Mouse (Mus musculus) right cerebral cortex, postnatal 14 days (tissue): ENCODE measurements around the gene Brd2.

Experiments
- DNase-seq: peaks from one replicate; pipeline ENCODE4 v3.0.0; 2022

The Brd2 gene

DNA sequence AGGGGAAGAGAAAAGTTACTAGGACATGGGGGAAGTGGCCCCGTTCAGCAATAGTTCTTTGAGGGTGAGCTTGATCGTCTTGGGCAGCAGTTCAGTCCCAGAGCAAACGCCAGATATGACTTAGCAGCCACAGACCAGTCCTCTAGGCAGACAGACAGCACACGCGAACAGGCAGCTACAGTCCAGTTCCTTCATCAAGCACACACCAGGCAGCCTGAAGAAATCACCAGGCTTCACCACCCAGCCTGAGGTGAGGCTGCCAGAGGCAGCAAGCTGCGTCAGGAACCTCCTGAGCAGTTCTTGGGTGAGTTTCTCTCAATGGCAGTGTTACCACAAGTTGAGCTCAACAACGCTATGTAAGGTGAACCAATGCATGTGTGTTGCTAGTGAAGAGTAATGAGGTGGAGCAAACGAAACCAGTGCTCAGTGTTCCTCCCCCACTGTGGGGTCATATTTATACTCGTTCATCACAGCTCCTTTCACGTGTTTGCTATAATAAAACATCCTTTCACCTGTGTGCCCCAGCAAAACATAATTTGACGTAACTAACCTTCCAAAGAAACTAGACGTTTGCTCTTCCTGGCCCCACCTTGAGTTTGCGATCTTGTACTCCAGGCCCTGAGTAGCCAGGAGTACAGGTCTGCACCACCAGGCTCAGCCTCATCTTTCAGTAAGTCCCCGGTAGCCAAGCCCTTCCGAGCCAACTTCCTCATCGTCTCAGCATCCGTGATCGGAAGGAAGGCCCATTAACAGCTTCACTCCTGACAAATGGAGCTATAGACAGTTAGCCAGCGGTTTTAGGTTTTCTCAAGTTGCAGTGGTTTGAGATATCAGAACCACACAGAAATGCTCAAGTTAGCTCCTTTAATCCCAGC, 7.9 kb upstream of the Brd2 start:
- DNase-seq = no peak

DNA sequence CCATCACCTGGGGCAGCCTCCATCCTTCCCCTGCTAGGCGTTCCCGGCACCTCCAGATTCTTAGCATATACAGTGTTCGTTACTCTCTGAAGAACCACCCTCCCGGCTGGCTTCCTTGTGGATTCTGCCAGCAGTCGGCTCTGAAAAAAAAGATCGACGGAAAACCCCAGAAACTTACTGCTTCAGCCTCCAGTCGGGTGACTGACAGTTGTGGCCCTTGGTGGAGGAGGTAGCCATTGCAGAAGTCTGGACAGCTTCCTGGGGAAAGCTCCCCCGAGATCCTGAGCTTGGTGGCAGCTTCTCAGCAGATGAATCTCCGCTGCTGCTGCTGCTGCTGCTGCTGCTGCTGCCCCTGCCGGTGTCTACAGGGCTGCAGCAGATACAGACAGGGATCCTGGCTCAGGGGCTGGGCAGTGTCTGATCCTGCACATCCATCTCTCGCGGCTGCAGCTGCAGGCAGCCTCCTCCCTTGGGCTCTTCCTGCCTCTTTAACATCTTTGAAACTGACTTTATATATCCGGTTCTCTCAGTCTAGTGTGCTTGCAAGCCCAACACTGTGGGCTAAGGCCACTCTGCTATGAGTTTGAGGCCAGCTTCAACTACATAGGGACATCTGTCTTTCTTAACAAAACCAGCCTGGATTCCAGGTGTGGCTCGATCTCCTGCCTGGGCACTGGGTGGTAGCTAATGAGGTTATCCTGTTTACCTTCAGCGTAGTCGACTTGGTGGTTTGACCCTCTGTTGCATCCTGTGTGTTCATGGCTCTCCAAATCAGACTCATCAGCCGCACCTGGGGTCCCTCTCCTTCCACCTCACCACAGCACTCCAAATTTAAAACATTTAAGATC, 6.7 kb upstream of the Brd2 start:
- no peak for DNase-seq

DNA sequence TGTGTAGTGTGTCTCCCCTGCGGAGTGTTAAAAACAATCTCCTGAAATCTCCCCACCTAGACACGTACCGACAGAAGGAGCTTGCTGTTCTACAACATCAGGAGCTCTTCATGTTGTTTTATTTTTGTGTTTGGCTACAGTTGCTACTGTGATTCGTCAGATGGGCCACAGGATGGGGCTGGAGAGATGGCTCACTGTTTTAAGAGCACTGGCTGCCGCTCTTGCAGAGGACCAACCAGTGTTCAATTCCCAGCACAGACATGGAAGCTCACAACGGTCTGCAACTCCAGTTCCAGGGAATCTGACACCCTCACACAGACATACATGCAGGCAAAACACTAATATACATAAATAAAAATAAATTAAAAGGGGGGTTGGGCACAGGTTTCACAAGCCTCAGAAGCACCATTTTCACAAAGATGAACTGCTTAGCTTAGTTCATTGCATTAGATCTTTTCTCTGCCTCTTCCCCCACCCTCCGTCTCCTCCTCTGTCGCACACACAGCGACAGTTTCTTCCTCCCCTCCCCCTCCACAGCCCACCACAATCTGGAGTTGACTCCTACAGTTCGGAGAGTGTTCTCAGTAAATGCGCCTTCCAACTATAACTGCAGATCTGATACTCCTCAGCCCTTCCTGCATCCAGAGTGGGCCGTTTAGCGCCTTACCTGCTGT, 6.0 kb upstream of the Brd2 start:
- peak; percentile 66 for DNase-seq

GRCm38 (mm10) chr17:34127475-34127874, 5.0 kb upstream of the Brd2 start:
- DNase-seq = peak; percentile 57

DNA sequence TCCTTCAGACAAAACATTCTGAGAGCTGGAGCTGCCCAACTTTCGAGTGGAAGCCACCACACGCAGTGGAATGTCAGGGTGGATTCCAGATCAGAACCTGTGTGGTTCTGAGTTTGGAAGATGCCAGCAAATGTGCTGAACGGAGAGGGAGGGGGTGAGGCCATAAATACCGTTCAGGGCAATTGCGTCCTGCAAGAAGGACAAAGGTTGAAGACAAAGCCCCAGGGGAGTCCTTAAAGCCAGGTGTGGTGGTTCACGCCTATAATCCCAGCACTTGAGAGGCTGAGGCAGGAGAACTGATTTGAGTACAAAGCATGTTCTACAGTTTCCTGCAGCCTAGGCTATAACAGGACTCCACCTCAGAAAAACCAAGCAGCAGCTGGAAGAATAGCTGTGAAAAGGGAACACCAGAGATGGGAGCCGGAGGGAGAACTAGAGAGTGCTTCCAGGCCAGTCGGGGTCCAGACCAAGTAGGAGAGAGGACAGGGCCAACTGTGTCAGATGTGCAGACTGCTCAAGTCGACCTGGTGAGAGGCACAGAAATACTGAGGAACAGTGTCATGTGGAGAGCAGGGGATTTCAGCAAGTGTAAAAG, 4.5 kb upstream of the Brd2 start:
- DNase-seq = no peak

- DNase-seq = no peak
These were observed 2.2 kb upstream of the Brd2 start for GRCm38 (mm10) chr17:34124649-34125048.

- DNase-seq = no peak
These were observed 1.1 kb upstream of the Brd2 start for GRCm38 (mm10) chr17:34123518-34123917.

DNA sequence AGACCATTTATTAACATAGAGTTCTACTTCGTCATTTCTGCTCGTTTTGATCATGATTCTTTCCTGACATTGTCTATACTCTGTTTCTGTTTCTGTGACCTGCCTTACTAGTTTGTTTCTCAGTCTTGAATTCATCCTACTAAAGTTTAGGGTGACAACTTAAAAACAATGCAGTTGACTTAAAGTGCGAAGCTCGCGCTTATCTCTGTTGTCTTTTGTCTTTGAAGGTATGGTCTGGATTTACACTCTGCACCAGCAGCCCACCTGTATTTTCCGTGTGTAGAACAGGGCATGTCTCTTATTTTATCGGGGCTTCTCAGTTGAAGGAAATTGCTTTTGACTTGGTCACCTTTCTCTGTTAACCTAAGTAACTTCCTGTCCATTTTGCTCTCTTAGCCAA, 677 bp upstream of the Brd2 start:
- DNase-seq = no peak

DNA sequence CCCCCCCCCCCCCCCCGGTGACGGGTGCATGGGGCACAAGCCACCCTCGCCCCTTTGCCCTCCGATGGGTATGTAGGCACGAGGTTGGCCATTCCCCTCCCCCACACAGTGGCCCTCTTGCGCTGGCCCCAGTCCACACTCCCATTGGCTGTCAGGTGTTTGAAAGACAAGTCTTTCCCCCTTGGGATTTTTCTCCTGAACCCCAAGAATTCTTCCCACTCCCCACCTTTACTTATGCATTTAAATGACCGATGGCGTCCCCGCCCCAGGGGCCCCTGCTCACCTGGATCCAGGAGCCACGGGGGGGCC, 601 bp downstream of the Brd2 start:
- DNase-seq = peak; percentile 68

- DNase-seq = peak; percentile 79
These were observed 1.1 kb downstream of the Brd2 start for GRCm38 (mm10) chr17:34121172-34121878.

GRCm38 (mm10) chr17:34120814-34121171, 1.6 kb downstream of the Brd2 start:
- DNase-seq = peak; percentile 75

- peak; percentile 91 for DNase-seq
These were observed 2.2 kb downstream of the Brd2 start for GRCm38 (mm10) chr17:34120180-34120723.

DNA sequence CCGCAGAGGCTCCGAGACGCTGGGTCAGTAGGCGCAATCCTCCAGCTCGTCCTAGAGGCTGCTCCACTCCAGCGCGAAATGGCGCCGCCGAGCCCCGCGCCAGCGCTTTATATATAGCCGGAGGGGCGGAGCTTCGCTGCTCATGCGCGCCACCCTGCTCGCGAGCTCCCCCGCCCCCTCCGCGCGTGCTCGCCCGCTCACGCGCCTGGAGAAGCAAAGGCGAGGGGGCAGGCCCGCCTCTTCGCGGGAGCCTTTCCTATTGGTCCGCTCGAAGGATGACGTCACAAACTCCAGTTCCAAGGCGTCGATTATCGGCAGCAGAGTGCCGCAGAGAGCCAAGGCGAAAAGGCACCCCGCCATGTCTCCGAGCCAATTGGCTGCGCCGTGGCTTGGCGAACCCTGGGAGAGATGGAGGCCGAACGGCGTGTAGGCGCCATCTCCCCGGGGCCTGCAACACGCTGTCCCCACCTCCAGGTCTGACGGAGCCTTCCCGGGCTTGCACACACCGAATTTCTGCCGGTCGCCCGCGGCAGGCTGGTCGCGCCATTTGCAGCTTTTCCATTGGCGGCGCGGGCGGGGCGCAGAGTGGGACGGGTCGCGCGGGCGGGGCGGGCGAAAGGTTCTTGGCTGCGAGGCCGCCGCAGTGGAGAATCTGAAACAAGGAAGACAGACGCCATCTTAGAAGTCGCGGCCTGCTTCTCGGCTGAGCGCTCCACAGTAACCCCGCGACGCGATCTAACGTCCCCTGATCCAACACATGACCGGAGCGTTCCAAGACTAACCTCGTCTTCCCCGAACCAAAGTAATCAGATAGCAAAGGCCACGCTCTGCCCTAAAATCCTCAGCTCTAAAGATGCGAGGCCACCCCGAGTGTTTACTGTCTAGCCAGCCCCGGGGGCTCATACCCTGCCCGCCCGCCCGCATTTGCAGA, 2.9 kb downstream of the Brd2 start, which contains the start of gene H2-DMa:
Gene H2-DMa (plus strand): TSS at position 293 of the 931 bp plus-strand sequence.
- DNase-seq = peak; percentile 97

DNA sequence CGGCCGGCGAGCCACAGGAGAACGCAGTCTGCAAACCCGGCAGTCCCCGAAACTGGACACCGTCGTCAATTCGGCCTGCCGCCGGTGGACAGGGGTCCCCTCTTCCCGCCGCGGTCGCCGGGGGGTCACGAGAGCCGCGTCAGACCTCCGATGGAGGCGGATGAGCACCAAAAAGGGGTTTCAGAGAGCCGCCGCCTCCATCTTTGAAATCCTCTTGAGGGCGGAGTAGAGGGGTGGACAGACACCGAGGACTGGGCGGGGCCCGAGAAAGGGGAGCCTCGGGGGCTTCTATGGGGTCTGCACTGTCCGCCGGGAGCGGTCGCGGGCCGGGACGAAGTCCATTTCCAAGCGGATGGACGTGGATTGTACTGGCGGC, 3.6 kb downstream of the Brd2 start:
- no peak for DNase-seq

DNA sequence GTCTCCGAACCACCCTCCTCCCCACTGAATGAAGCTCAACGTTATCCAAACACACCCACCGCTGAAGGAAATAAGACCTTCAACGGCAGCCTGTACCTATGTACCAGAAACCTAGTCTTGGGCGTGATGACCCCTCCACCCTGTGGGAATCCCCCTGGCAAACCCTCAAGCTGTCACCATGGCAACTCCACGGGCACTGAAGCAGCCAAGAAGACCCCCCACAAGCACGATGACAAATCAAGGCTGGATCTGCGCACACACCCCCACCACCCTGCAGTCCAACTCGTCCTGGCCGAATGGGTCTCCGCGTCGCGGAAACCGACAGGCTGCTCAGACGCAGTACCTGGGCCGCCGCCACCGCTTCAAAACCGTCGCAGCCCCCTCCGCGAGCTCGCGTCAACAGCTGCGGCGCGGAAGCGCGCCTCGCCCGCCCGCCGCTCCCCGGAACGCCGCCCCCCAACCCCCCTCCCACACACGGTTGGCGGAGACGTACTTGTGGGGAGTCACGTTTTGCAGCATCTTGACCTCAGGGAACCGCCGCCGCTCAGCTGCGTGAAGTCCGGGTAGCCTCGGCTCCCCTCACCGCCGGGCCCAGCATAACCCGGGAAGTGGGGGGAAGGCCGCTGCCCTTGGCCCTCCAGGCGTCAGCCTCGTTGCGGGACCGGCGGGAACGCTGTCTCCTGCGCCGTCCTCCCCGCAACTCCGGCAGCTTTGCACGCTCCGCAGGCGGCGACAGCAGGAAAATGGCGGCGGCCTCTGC, 4.1 kb downstream of the Brd2 start:
- DNase-seq = peak; percentile 62

DNA sequence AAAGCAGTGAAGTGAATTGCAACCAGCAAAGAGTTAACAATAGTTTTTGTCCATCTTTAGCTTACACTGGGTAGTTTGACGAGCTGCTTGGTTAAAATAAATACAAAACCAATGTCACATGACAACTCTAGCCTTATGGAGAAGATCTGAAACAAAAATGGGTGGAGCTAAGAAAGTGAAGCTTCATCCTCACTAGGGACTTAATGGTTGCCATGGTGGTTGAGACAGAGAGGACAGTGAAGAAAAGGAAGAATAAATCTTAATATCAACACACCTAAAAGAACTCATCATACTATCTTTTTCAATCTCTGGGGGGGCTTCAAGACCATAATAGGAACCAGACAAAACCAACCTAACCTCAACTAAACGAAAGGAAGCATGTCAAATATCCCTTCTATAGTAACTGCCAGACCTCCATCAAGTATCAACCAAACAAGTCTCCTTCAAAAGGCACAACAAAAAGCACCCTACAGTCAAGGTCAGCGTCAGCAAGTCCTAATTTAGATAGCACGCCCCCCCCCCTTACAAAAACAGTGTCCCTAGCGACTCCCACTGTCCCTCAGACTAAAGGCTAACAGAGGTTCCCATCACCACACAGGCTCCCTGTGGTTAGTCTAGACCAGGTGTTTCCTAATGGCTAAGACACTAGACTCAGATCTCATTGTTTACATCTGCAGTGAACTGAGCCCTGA, 4.9 kb downstream of the Brd2 start:
- no peak for DNase-seq

- no peak for DNase-seq
These were observed 5.6 kb downstream of the Brd2 start for GRCm38 (mm10) chr17:34116736-34117370.

DNA sequence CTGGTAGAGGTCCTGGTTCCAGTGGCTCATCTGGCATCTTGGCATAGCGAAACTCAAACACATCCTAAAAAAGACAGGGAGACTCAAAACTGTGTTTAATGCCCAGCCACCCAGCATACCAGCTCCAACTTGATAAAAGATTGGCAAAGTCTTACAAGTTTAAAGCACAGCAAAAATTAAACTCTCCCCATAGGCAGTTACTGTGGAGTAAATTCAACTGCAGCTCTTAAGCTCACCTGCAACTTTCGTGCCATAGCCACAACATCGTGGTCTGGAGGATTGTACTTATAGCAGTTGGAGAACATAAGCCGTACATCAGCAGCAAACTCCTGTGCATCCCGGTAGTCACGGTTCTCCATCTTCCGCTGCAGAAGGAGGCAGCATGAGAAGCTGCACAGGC, 8.3 kb downstream of the Brd2 start:
- no peak for DNase-seq

GRCm38 (mm10) chr17:34110309-34110708, 12.1 kb downstream of the Brd2 start:
- DNase-seq = no peak
